Mouse (Mus musculus): ENCODE measurements around the gene Lmf1.

Lmf1 gene

GRCm38 (mm10) chr17:25642032-25642431 lies 63.1 kb downstream of the Lmf1 start:
- no peak for DNase-seq (ENCODE audit: low read depth, low spot score)

GRCm38 (mm10) chr17:25643517-25644294 lies 64.8 kb downstream of the Lmf1 start:
- DNase-seq (ENCODE audit: low read depth, low spot score): no peak

- DNase-seq (ENCODE audit: low read depth, low spot score): no peak
Measured at GRCm38 (mm10) chr17:25644761-25645160, 65.9 kb downstream of the Lmf1 start.

- DNase-seq (ENCODE audit: low read depth, low spot score): no peak
Measured at GRCm38 (mm10) chr17:25645661-25646060, 66.8 kb downstream of the Lmf1 start.

- no peak for DNase-seq (ENCODE audit: low read depth, low spot score)
Measured at GRCm38 (mm10) chr17:25647901-25648300, 69.0 kb downstream of the Lmf1 start.

- no peak for DNase-seq (ENCODE audit: low read depth, low spot score)
Measured at GRCm38 (mm10) chr17:25648678-25649216, 69.9 kb downstream of the Lmf1 start.

- DNase-seq (ENCODE audit: low read depth, low spot score): no peak
Measured at GRCm38 (mm10) chr17:25650726-25651125, 71.8 kb downstream of the Lmf1 start.

GRCm38 (mm10) chr17:25652272-25652671 lies 73.4 kb downstream of the Lmf1 start:
- DNase-seq (ENCODE audit: low read depth, low spot score): peak; percentile 70

- DNase-seq (ENCODE audit: low read depth, low spot score): no peak
Measured at GRCm38 (mm10) chr17:25656142-25656825, 77.4 kb downstream of the Lmf1 start.

- no peak for DNase-seq (ENCODE audit: low read depth, low spot score)
Measured at GRCm38 (mm10) chr17:25656826-25657189, 77.9 kb downstream of the Lmf1 start.

GRCm38 (mm10) chr17:25663213-25663835 lies 84.4 kb downstream of the Lmf1 start:
- DNase-seq (ENCODE audit: low read depth, low spot score): no peak

- DNase-seq (ENCODE audit: low read depth, low spot score): no peak
Measured at GRCm38 (mm10) chr17:25665485-25665884, 86.6 kb downstream of the Lmf1 start.

GRCm38 (mm10) chr17:25665891-25666290 lies 87.0 kb downstream of the Lmf1 start:
- no peak for DNase-seq (ENCODE audit: low read depth, low spot score)

- DNase-seq (ENCODE audit: low read depth, low spot score): no peak
Measured at GRCm38 (mm10) chr17:25668481-25669055, 89.7 kb downstream of the Lmf1 start.

GRCm38 (mm10) chr17:25672982-25673381 lies 94.1 kb downstream of the Lmf1 start:
- no peak for DNase-seq (ENCODE audit: low read depth, low spot score)

GRCm38 (mm10) chr17:25677969-25678368 lies 99.1 kb downstream of the Lmf1 start:
- no peak for DNase-seq (ENCODE audit: low read depth, low spot score)

- DNase-seq (ENCODE audit: low read depth, low spot score): no peak
Measured at GRCm38 (mm10) chr17:25679818-25680217, 100.9 kb downstream of the Lmf1 start.

- no peak for DNase-seq (ENCODE audit: low read depth, low spot score)
Measured at GRCm38 (mm10) chr17:25681636-25682035, 102.8 kb downstream of the Lmf1 start.

- DNase-seq (ENCODE audit: low read depth, low spot score): no peak
Measured at GRCm38 (mm10) chr17:25686323-25686722, 107.4 kb downstream of the Lmf1 start.

- no peak for DNase-seq (ENCODE audit: low read depth, low spot score)
Measured at GRCm38 (mm10) chr17:25688922-25689321, 110.0 kb downstream of the Lmf1 start.

- no peak for DNase-seq (ENCODE audit: low read depth, low spot score)
Measured at GRCm38 (mm10) chr17:25696263-25696662, 117.4 kb downstream of the Lmf1 start.

- DNase-seq (ENCODE audit: low read depth, low spot score): peak; percentile 50
Measured at GRCm38 (mm10) chr17:25698446-25698845, 119.6 kb downstream of the Lmf1 start.
